12 mouse cellular contexts compared by ENCODE assay signal in the genomic region with DNA sequence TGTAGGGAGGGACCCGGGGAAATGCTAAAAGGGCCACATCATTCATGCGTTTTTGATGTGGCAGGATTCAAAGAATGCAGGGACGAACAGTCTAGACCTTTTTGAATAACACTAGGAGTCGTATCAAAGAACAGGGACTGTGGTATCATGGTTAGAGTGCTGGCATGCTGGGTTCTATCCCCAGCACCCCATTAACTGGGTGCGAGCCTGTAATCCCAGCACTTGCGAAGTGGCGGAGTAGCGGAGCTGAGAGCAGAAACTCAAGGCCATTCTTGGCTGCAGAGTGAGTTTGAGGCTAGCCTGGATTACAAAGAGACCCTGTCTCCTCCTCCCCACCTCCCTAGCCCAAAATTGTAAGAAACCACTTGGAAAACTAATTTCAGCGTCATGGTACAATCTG. TPM values are rescaled to one million over a fixed set of nuclear protein-coding genes. Genes with fewer than 3 reads are reported as not detected.
DNase-seq lines count a peak whose midpoint lies in the region; ATAC-seq lines count a peak whose summit lies in the region.
"Had no signal": no experiment of that assay in that cellular context is flagged by ENCODE, and none has a peak within 500 bp of the region (broad histone marks: within the 10 kb centered on the region; RNA-seq: fewer than 3 reads in every experiment).

No protein-coding gene starts in this region.

- 56% methylated on average over 9 of the region's 9 CpGs for WGBS in intestine, embryonic 14.5 days
- WGBS in intestine, embryonic 15.5 days: 63% methylated on average over 9 of the region's 9 CpGs
- WGBS in neural tube, embryonic 12.5 days: 7% methylated on average over 9 of the region's 9 CpGs
- 12% methylated on average over 9 of the region's 9 CpGs for WGBS in neural tube, embryonic 15.5 days

- DNase-seq in adrenal gland, adult 2 months: peak; percentile 42
- DNase-seq in adrenal gland, postnatal 36 days: no peak
- DNase-seq in intestine, embryonic 14.5 days (ENCODE audit: low spot score): no peak
- no peak for DNase-seq in neural tube, embryonic 10.5 days (ENCODE audit: extremely low spot score, low spot score)
- no peak for DNase-seq in layer of hippocampus, adult 8-10 months (ENCODE audit: low spot score in 2 of 2)

- H3K9me3 ChIP-seq in intestine, embryonic 14.5 days (ENCODE audit: control insufficient read depth, low read length): no peaks in the 10 kb centered on the region
- H3K9me3 ChIP-seq in intestine, embryonic 15.5 days: no peaks in the 10 kb centered on the region
- H3K9me3 ChIP-seq in neural tube, embryonic 12.5 days: no peaks in the 10 kb centered on the region
- no peaks in the 10 kb centered on the region for H3K9me3 ChIP-seq in neural tube, embryonic 15.5 days (replicated peaks)

- ATAC-seq in intestine, embryonic 14.5 days (replicated peaks; ENCODE audit: low FRiP score, low TSS enrichment, low read depth): no peak
- no peak for ATAC-seq in intestine, embryonic 15.5 days
- no peak for ATAC-seq in neural tube, embryonic 12.5 days (ENCODE audit: low FRiP score, low read depth)
- ATAC-seq in neural tube, embryonic 15.5 days (ENCODE audit: low FRiP score): no peak
- ATAC-seq: intestine, postnatal 0 days had no signal

- H3K27ac ChIP-seq in intestine, embryonic 14.5 days (ENCODE audit: low read depth): no peak overlapping the region
- no peak overlapping the region for H3K27ac ChIP-seq in intestine, embryonic 15.5 days
- H3K27ac ChIP-seq in neural tube, embryonic 12.5 days: no peak overlapping the region
- H3K27ac ChIP-seq in neural tube, embryonic 15.5 days (replicated peaks): no peak overlapping the region
- H3K27ac ChIP-seq: macrophage had no signal

- peaks cover 21% of the 10 kb centered on the region for H3K4me1 ChIP-seq in intestine, embryonic 14.5 days (replicated peaks; ENCODE audit: control insufficient read depth, insufficient read depth, low read length)
- peaks cover 28% of the 10 kb centered on the region; the same call in 1 of the 2 replicates for H3K4me1 ChIP-seq in intestine, embryonic 15.5 days (replicated peaks)
- peaks cover 14% of the 10 kb centered on the region for H3K4me1 ChIP-seq in neural tube, embryonic 12.5 days
- peaks cover 19% of the 10 kb centered on the region for H3K4me1 ChIP-seq in neural tube, embryonic 15.5 days

- H3K4me3 ChIP-seq in intestine, embryonic 14.5 days (ENCODE audit: low read depth, low read length): no peak overlapping the region
- H3K4me3 ChIP-seq in intestine, embryonic 15.5 days (replicated peaks): no peak overlapping the region
- H3K4me3 ChIP-seq in neural tube, embryonic 12.5 days: peak overlapping the region; percentile 9; the same call in 1 of the 2 replicates
- H3K4me3 ChIP-seq in neural tube, embryonic 15.5 days (replicated peaks): no peak overlapping the region

- H3K27me3 ChIP-seq in intestine, embryonic 14.5 days (replicated peaks; ENCODE audit: control insufficient read depth, insufficient read depth, low read length): peaks cover 28% of the 10 kb centered on the region
- H3K27me3 ChIP-seq in intestine, embryonic 15.5 days (replicated peaks): peaks cover 8% of the 10 kb centered on the region; the same call in 1 of the 2 replicates
- H3K27me3 ChIP-seq in neural tube, embryonic 12.5 days (replicated peaks): peaks cover 54% of the 10 kb centered on the region
- peaks cover 48% of the 10 kb centered on the region for H3K27me3 ChIP-seq in neural tube, embryonic 15.5 days (replicated peaks)
- H3K27me3 ChIP-seq: CH12.LX had no signal

- no peaks in the 10 kb centered on the region for H3K36me3 ChIP-seq in intestine, embryonic 14.5 days (ENCODE audit: control insufficient read depth, insufficient read depth, low read length)
- no peaks in the 10 kb centered on the region for H3K36me3 ChIP-seq in intestine, embryonic 15.5 days
- H3K36me3 ChIP-seq in neural tube, embryonic 12.5 days: no peaks in the 10 kb centered on the region
- no peaks in the 10 kb centered on the region for H3K36me3 ChIP-seq in neural tube, embryonic 15.5 days

- H3K9ac ChIP-seq in intestine, embryonic 14.5 days (ENCODE audit: low read length): no peak overlapping the region
- no peak overlapping the region for H3K9ac ChIP-seq in intestine, embryonic 15.5 days
- no peak overlapping the region for H3K9ac ChIP-seq in neural tube, embryonic 12.5 days
- H3K9ac ChIP-seq in neural tube, embryonic 15.5 days (replicated peaks): no peak overlapping the region

- 0 out of 2 replicates have a peak overlapping the region, but pooled peaks have one; percentile 11 for H3K4me2 ChIP-seq in intestine, embryonic 14.5 days (ENCODE audit: low read length)
- no peak overlapping the region for H3K4me2 ChIP-seq in intestine, embryonic 15.5 days (replicated peaks)
- H3K4me2 ChIP-seq in neural tube, embryonic 12.5 days (replicated peaks): peak overlapping the region; percentile 46
- H3K4me2 ChIP-seq in neural tube, embryonic 15.5 days: peak overlapping the region; percentile 45

RNA-seq across cellular contexts. Expression of a gene that starts 44.3 kb away (rescaled TPM):
- 100 to 1,000 TPM; 285 to 315 TPM for total RNA-seq in adrenal gland, adult 2 months (2021)
- polyA plus RNA-seq in adrenal gland, adult 2 months (2012; rRNA removed): 854 and 965 TPM in 2 replicates
- total RNA-seq in adrenal gland, postnatal 36 days (2021): 100 to 1,000 TPM; 268 to 342 TPM
- polyA plus RNA-seq in intestine, embryonic 14.5 days (2014; fragmentation: Nextera tagmentation; extraction: Ambion mirVana): 44.1 and 45.5 TPM in 2 replicates
- polyA plus RNA-seq in intestine, embryonic 15.5 days (2015; fragmentation: Nextera tagmentation; extraction: Ambion mirVana): 38.6 and 44.9 TPM in 2 replicates
- polyA plus RNA-seq in neural tube, embryonic 12.5 days (2016; fragmentation: Nextera tagmentation; extraction: Ambion mirVana): 8.6 and 11.0 TPM in 2 replicates
- 4.1 and 8.4 TPM in 2 replicates for polyA plus RNA-seq in neural tube, embryonic 15.5 days (2015; fragmentation: Nextera tagmentation; extraction: Ambion mirVana)
- total RNA-seq in layer of hippocampus, adult 8-10 months (2022): 1 to 10 TPM; 2.2 to 3.4 (median 2.6) TPM
- total RNA-seq: CH12.LX; monocyte, adult 5-6 weeks had no signal
- polyA plus RNA-seq: macrophage had no signal

Comparison
In these comparisons a context has a peak if more than half of its experiments do, and no peak if none do; other contexts are left out.
1. RNA of a gene that starts 44.3 kb away (polyA plus RNA-seq): 854 to 965 TPM in adrenal gland, adult 2 months; 38.6 to 44.9 TPM in intestine, embryonic 15.5 days, 44.1 to 45.5 TPM in intestine, embryonic 14.5 days, 8.6 to 11.0 TPM in neural tube, embryonic 12.5 days and 4.1 to 8.4 TPM in neural tube, embryonic 15.5 days; every median in the first group is over 10 times any median in the second.